Mouse (Mus musculus): Measurements from ENCODE around the gene Lrrc8e. TPM values are rescaled to one million over a fixed set of nuclear protein-coding genes. Genes with fewer than 3 reads are reported as not detected.

Gene Lrrc8e
- polyA plus RNA-seq, 1 experiment: 1.7 TPM

GRCm38 (mm10) chr8:4259805-4260170, 33.2 kb downstream of the Lrrc8e start:
- H3K36me3 ChIP-seq (ENCODE audit: control insufficient read depth, insufficient read depth): peaks cover 62% of the 10 kb centered on the region
- TF ChIP-seq CEBPB (IDR thresholded peaks at IDR 0.05; ENCODE audit: low read depth): no peak
- no peak for TF ChIP-seq FOSL1 (IDR thresholded peaks at IDR 0.05; ENCODE audit: insufficient read depth, low read length, poor library complexity, severe bottlenecking)
- no peak for TF ChIP-seq USF1 (IDR thresholded peaks at IDR 0.05; ENCODE audit: low read depth)
- no peak for TF ChIP-seq CTCF (IDR thresholded peaks at IDR 0.05; ENCODE audit: control insufficient read depth, insufficient read depth, insufficient read length)
- no peak for TF ChIP-seq MYOG (IDR thresholded peaks at IDR 0.05; ENCODE audit: control insufficient read depth, extremely low read depth, insufficient read length)
- TF ChIP-seq MAX (IDR thresholded peaks at IDR 0.05): no peak
- TF ChIP-seq MYOD1 (IDR thresholded peaks at IDR 0.05; ENCODE audit: control insufficient read depth, insufficient read length, low read depth): no peak
- no peaks in the 10 kb centered on the region for H3K79me3 ChIP-seq (ENCODE audit: low read depth)
- H3K79me2 ChIP-seq (ENCODE audit: control insufficient read depth, insufficient read depth): peaks cover 5% of the 10 kb centered on the region
- no peak overlapping the region for H3K4me3 ChIP-seq (ENCODE audit: insufficient read depth, poor library complexity, severe bottlenecking)
- no peak overlapping the region for H3ac ChIP-seq (ENCODE audit: control insufficient read depth, insufficient read length, low read depth)
- H3K27me3 ChIP-seq (ENCODE audit: control insufficient read depth, insufficient read depth, insufficient read length): no peaks in the 10 kb centered on the region

- H3K36me3 ChIP-seq (ENCODE audit: control insufficient read depth, insufficient read depth): peaks cover 75% of the 10 kb centered on the region
- no peak overlapping the region for H3ac ChIP-seq (ENCODE audit: control insufficient read depth, insufficient read length, low read depth)
- H3K4me3 ChIP-seq (ENCODE audit: insufficient read depth, poor library complexity, severe bottlenecking): no peak overlapping the region
- no peaks in the 10 kb centered on the region for H3K79me3 ChIP-seq (ENCODE audit: low read depth)
- no peaks in the 10 kb centered on the region for H3K79me2 ChIP-seq (ENCODE audit: control insufficient read depth, insufficient read depth)
- TF ChIP-seq MYOG (IDR thresholded peaks at IDR 0.05; ENCODE audit: control insufficient read depth, extremely low read depth, insufficient read length): no peak
- no peak for TF ChIP-seq CTCF (IDR thresholded peaks at IDR 0.05; ENCODE audit: control insufficient read depth, insufficient read depth, insufficient read length)
- no peak for TF ChIP-seq MAX (IDR thresholded peaks at IDR 0.05)
- TF ChIP-seq USF1 (IDR thresholded peaks at IDR 0.05; ENCODE audit: low read depth): no peak
- no peak for TF ChIP-seq MYOD1 (IDR thresholded peaks at IDR 0.05; ENCODE audit: control insufficient read depth, insufficient read length, low read depth)
- TF ChIP-seq FOSL1 (IDR thresholded peaks at IDR 0.05; ENCODE audit: insufficient read depth, low read length, poor library complexity, severe bottlenecking): no peak
- no peak for TF ChIP-seq CEBPB (IDR thresholded peaks at IDR 0.05; ENCODE audit: low read depth)
- H3K27me3 ChIP-seq (ENCODE audit: control insufficient read depth, insufficient read depth, insufficient read length): no peaks in the 10 kb centered on the region
Measured at GRCm38 (mm10) chr8:4263105-4263791, 36.6 kb downstream of the Lrrc8e start.

- Histone ChIP-seq H3K27me3 (ENCODE audit: control insufficient read depth, insufficient read depth, insufficient read length) (no peaks in the 10 kb centered on the region), H3K79me3 (ENCODE audit: low read depth) (no peaks in the 10 kb centered on the region), H3K36me3 (ENCODE audit: control insufficient read depth, insufficient read depth) (peaks cover 88% of the 10 kb centered on the region), H3K79me2 (ENCODE audit: control insufficient read depth, insufficient read depth) (no peaks in the 10 kb centered on the region), H3K4me3 (ENCODE audit: insufficient read depth, poor library complexity, severe bottlenecking) (no peak overlapping the region), H3ac (ENCODE audit: control insufficient read depth, insufficient read length, low read depth) (no peak overlapping the region)
- no peak for TF ChIP-seq FOSL1 (IDR thresholded peaks at IDR 0.05; ENCODE audit: insufficient read depth, low read length, poor library complexity, severe bottlenecking)
- TF ChIP-seq MAX (IDR thresholded peaks at IDR 0.05): no peak
- no peak for TF ChIP-seq USF1 (IDR thresholded peaks at IDR 0.05; ENCODE audit: low read depth)
- no peak for TF ChIP-seq MYOG (IDR thresholded peaks at IDR 0.05; ENCODE audit: control insufficient read depth, extremely low read depth, insufficient read length)
- TF ChIP-seq CEBPB (IDR thresholded peaks at IDR 0.05; ENCODE audit: low read depth): no peak
Measured at GRCm38 (mm10) chr8:4265160-4265914, 38.7 kb downstream of the Lrrc8e start.

GRCm38 (mm10) chr8:4267627-4268026, 41.0 kb downstream of the Lrrc8e start:
- no peaks in the 10 kb centered on the region for H3K79me3 ChIP-seq (ENCODE audit: low read depth)
- no peak for TF ChIP-seq MYOD1 (IDR thresholded peaks at IDR 0.05; ENCODE audit: control insufficient read depth, insufficient read length, low read depth)
- TF ChIP-seq CEBPB (IDR thresholded peaks at IDR 0.05; ENCODE audit: low read depth): no peak
- peak; percentile 23 for TF ChIP-seq CTCF (IDR thresholded peaks at IDR 0.05; ENCODE audit: control insufficient read depth, insufficient read depth, insufficient read length)
- H3K36me3 ChIP-seq (ENCODE audit: control insufficient read depth, insufficient read depth): peaks cover 85% of the 10 kb centered on the region
- no peak overlapping the region for H3ac ChIP-seq (ENCODE audit: control insufficient read depth, insufficient read length, low read depth)
- H3K4me3 ChIP-seq (ENCODE audit: insufficient read depth, poor library complexity, severe bottlenecking): no peak overlapping the region
- no peaks in the 10 kb centered on the region for H3K79me2 ChIP-seq (ENCODE audit: control insufficient read depth, insufficient read depth)
- no peaks in the 10 kb centered on the region for H3K27me3 ChIP-seq (ENCODE audit: control insufficient read depth, insufficient read depth, insufficient read length)

GRCm38 (mm10) chr8:4269609-4270008, 43.0 kb downstream of the Lrrc8e start:
- Histone ChIP-seq H3K36me3 (ENCODE audit: control insufficient read depth, insufficient read depth) (peaks cover 88% of the 10 kb centered on the region), H3K27me3 (ENCODE audit: control insufficient read depth, insufficient read depth, insufficient read length) (no peaks in the 10 kb centered on the region), H3K4me3 (ENCODE audit: insufficient read depth, poor library complexity, severe bottlenecking) (no peak overlapping the region), H3K79me3 (ENCODE audit: low read depth) (peaks cover 8% of the 10 kb centered on the region), H3ac (ENCODE audit: control insufficient read depth, insufficient read length, low read depth) (no peak overlapping the region), H3K79me2 (ENCODE audit: control insufficient read depth, insufficient read depth) (peaks cover 15% of the 10 kb centered on the region)
- TF ChIP-seq FOSL1 (IDR thresholded peaks at IDR 0.05; ENCODE audit: insufficient read depth, low read length, poor library complexity, severe bottlenecking): no peak
- TF ChIP-seq MYOG (IDR thresholded peaks at IDR 0.05; ENCODE audit: control insufficient read depth, extremely low read depth, insufficient read length): no peak
- no peak for TF ChIP-seq CEBPB (IDR thresholded peaks at IDR 0.05; ENCODE audit: low read depth)
- no peak for TF ChIP-seq CTCF (IDR thresholded peaks at IDR 0.05; ENCODE audit: control insufficient read depth, insufficient read depth, insufficient read length)
- no peak for TF ChIP-seq MAX (IDR thresholded peaks at IDR 0.05)
- TF ChIP-seq MYOD1 (IDR thresholded peaks at IDR 0.05; ENCODE audit: control insufficient read depth, insufficient read length, low read depth): no peak
- no peak for TF ChIP-seq USF1 (IDR thresholded peaks at IDR 0.05; ENCODE audit: low read depth)

Data from C2C12 (cell line).